Mouse (Mus musculus): ENCODE measurements at regions not wholly inside any gene's neighbourhood (a gene's known extent, or its start where the extent isn't known, plus 50 kb on each side); places are given as distances from the start of the nearest gene placed in this dataset.

GRCm38 (mm10) chr11:84664258-84664657 lies 138.9 kb upstream of the Lhx1 start:
- 73% methylated on average over 3 of the region's 3 CpGs for WGBS
- Histone ChIP-seq H3K4me1 (peaks cover 13% of the 10 kb centered on the region), H3K4me3 (no peak overlapping the region), H3K9ac (replicated peaks) (no peak overlapping the region), H3K4me2 (replicated peaks) (no peak overlapping the region), H3K9me3 (no peaks in the 10 kb centered on the region), H3K27me3 (peaks cover 70% of the 10 kb centered on the region), H3K36me3 (no peaks in the 10 kb centered on the region), H3K27ac (replicated peaks) (no peak overlapping the region)
- no peak for ATAC-seq (ENCODE audit: low FRiP score, low read depth)

- H3K36me3 ChIP-seq: no peaks in the 10 kb centered on the region
- no peak overlapping the region for H3K27ac ChIP-seq (replicated peaks)
- peaks cover 67% of the 10 kb centered on the region for H3K27me3 ChIP-seq
- peaks cover 13% of the 10 kb centered on the region for H3K4me1 ChIP-seq
- H3K4me2 ChIP-seq (replicated peaks): no peak overlapping the region
- H3K9me3 ChIP-seq: no peaks in the 10 kb centered on the region
- H3K4me3 ChIP-seq: no peak overlapping the region
- H3K9ac ChIP-seq (replicated peaks): no peak overlapping the region
- 11% methylated on average over 7 of the region's 7 CpGs for WGBS
- ATAC-seq (ENCODE audit: low FRiP score, low read depth): no peak
Measured at GRCm38 (mm10) chr11:84661981-84662380, 136.6 kb upstream of the Lhx1 start.

- no peaks in the 10 kb centered on the region for H3K9me3 ChIP-seq
- no peak overlapping the region for H3K9ac ChIP-seq (replicated peaks)
- H3K4me2 ChIP-seq (replicated peaks): no peak overlapping the region
- H3K27me3 ChIP-seq: peaks cover 67% of the 10 kb centered on the region
- 12% methylated on average over 8 of the region's 8 CpGs for WGBS
- H3K4me3 ChIP-seq: no peak overlapping the region
- H3K4me1 ChIP-seq: peaks cover 13% of the 10 kb centered on the region
- no peak for ATAC-seq (ENCODE audit: low FRiP score, low read depth)
- H3K27ac ChIP-seq (replicated peaks): peak overlapping the region; percentile 20; the same call in 1 of the 2 replicates
- no peaks in the 10 kb centered on the region for H3K36me3 ChIP-seq
Measured at GRCm38 (mm10) chr11:84660877-84661276, 135.5 kb upstream of the Lhx1 start.

GRCm38 (mm10) chr11:84659370-84659937 lies 134.1 kb upstream of the Lhx1 start:
- peaks cover 73% of the 10 kb centered on the region for H3K27me3 ChIP-seq
- no peak overlapping the region for H3K4me2 ChIP-seq (replicated peaks)
- H3K9me3 ChIP-seq: no peaks in the 10 kb centered on the region
- peaks cover 13% of the 10 kb centered on the region for H3K4me1 ChIP-seq
- H3K27ac ChIP-seq (replicated peaks): no peak overlapping the region
- ATAC-seq (ENCODE audit: low FRiP score, low read depth): no peak
- WGBS: 83% methylated on average over 7 of the region's 7 CpGs
- no peaks in the 10 kb centered on the region for H3K36me3 ChIP-seq
- H3K4me3 ChIP-seq: no peak overlapping the region
- H3K9ac ChIP-seq (replicated peaks): no peak overlapping the region

GRCm38 (mm10) chr11:84653481-84653880 lies 128.1 kb upstream of the Lhx1 start:
- Histone ChIP-seq H3K9ac (replicated peaks) (no peak overlapping the region), H3K27me3 (peaks cover 36% of the 10 kb centered on the region), H3K4me1 (peaks cover 4% of the 10 kb centered on the region; the same call in 1 of the 2 replicates), H3K4me2 (replicated peaks) (no peak overlapping the region), H3K4me3 (no peak overlapping the region), H3K27ac (replicated peaks) (0 out of 2 replicates have a peak overlapping the region, but pooled peaks have one; percentile 30), H3K36me3 (no peaks in the 10 kb centered on the region), H3K9me3 (no peaks in the 10 kb centered on the region)
- 35% methylated on average over 8 of the region's 8 CpGs for WGBS
- ATAC-seq (ENCODE audit: low FRiP score, low read depth): no peak

DNA sequence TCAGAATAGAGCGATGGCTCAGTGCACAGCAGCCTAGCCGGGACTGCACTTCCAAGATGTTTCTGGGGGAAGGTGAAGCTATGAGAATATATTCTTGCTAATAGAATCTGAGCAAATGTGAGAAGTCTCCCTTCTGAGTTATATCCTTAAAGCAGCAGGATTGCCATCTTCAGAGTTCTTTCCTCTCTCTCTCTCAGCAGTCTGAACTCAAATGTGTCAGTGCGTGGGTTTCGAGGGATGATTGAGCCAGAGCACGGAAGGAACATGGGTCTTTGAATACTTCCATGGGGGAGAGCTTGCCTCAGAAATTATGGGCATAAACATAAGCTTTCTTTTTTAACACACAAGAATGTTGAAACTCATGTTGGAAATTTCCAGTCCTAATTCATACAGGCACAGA lies 123.6 kb upstream of the Lhx1 start:
- H3K36me3 ChIP-seq: no peaks in the 10 kb centered on the region
- H3K27me3 ChIP-seq: peaks cover 22% of the 10 kb centered on the region
- no peak for ATAC-seq (ENCODE audit: low FRiP score, low read depth)
- H3K27ac ChIP-seq (replicated peaks): no peak overlapping the region
- 95% methylated on average over 5 of the region's 5 CpGs for WGBS
- H3K4me3 ChIP-seq: no peak overlapping the region
- H3K9me3 ChIP-seq: no peaks in the 10 kb centered on the region
- no peak overlapping the region for H3K9ac ChIP-seq (replicated peaks)
- H3K4me1 ChIP-seq: peaks cover 6% of the 10 kb centered on the region; the same call in 1 of the 2 replicates
- H3K4me2 ChIP-seq (replicated peaks): no peak overlapping the region

GRCm38 (mm10) chr11:84647104-84647503 lies 121.8 kb upstream of the Lhx1 start:
- 92% methylated on average over 5 of the region's 5 CpGs for WGBS
- H3K4me1 ChIP-seq: peaks cover 12% of the 10 kb centered on the region
- peaks cover 36% of the 10 kb centered on the region for H3K27me3 ChIP-seq
- no peak for ATAC-seq (ENCODE audit: low FRiP score, low read depth)
- H3K4me2 ChIP-seq (replicated peaks): no peak overlapping the region
- no peak overlapping the region for H3K4me3 ChIP-seq
- H3K36me3 ChIP-seq: no peaks in the 10 kb centered on the region
- H3K27ac ChIP-seq (replicated peaks): no peak overlapping the region
- H3K9me3 ChIP-seq: no peaks in the 10 kb centered on the region
- no peak overlapping the region for H3K9ac ChIP-seq (replicated peaks)

- ATAC-seq (ENCODE audit: low FRiP score, low read depth): no peak
- H3K27me3 ChIP-seq: peaks cover 67% of the 10 kb centered on the region
Measured at GRCm38 (mm10) chr11:84643107-84643372, 117.7 kb upstream of the Lhx1 start.

DNA sequence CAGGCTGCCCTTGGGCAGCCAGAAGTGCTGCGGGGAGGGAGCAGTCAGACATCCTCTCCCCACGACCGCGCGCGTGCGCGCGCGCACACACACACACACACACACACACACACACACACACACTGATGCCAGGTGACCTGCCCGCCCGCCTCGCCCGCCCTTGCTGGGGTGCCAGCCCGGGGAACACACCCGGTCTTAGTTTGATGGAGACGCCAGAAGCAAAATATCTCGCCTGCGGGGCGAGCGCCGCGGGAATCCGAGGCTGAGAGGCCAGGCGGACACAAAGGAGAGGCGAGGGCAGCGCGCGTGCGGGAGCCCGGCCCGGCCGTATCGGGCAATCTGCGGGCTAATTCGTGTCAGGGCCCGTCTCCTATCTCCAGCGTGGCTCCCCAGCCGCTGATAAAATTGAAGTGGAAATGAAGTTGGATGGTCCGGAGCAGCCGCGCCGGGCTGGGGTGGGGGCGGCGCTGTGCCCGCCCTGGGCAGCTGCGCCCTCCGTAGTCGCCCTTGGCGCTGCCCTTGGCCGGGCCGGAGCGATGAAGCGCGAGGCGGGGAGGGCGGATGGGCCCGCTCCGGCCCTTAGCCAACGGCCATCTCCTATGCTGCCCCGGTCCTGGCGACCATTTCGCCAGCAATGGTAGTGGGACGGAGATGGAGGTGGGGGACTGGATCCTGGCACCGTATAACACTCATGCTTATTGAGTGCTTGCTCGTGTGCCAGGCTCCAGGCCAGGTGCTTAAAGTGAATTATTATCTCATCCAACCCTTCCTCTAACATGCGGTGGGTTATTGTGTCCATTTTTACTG lies 117.2 kb upstream of the Lhx1 start:
- Histone ChIP-seq H3K4me1 (peaks cover 32% of the 10 kb centered on the region), H3K27ac (replicated peaks) (peak overlapping the region; percentile 65), H3K4me2 (replicated peaks) (peak overlapping the region; percentile 80), H3K27me3 (peaks cover 73% of the 10 kb centered on the region), H3K9me3 (no peaks in the 10 kb centered on the region), H3K36me3 (no peaks in the 10 kb centered on the region), H3K9ac (replicated peaks) (peak overlapping the region; percentile 73), H3K4me3 (peak overlapping the region; percentile 46)
- peak; percentile 60; the same call in 1 of the 2 replicates for ATAC-seq (ENCODE audit: low FRiP score, low read depth)
- WGBS: 3% methylated on average over 58 of the region's 67 CpGs

More at GRCm38 (mm10) chr11:84643107-84643372, 117.7 kb upstream of the Lhx1 start:
- no peaks in the 10 kb centered on the region for H3K9me3 ChIP-seq
- WGBS: 47% methylated on average over 5 of the region's 5 CpGs
- peak overlapping the region; percentile 46 for H3K4me3 ChIP-seq
- peak overlapping the region; percentile 65; the same call in 1 of the 2 replicates for H3K27ac ChIP-seq (replicated peaks)
- H3K36me3 ChIP-seq: no peaks in the 10 kb centered on the region
- peak overlapping the region; percentile 80 for H3K4me2 ChIP-seq (replicated peaks)
- no peak overlapping the region; the same call in 1 of the 2 replicates for H3K9ac ChIP-seq (replicated peaks)
- peaks cover 27% of the 10 kb centered on the region for H3K4me1 ChIP-seq

DNA sequence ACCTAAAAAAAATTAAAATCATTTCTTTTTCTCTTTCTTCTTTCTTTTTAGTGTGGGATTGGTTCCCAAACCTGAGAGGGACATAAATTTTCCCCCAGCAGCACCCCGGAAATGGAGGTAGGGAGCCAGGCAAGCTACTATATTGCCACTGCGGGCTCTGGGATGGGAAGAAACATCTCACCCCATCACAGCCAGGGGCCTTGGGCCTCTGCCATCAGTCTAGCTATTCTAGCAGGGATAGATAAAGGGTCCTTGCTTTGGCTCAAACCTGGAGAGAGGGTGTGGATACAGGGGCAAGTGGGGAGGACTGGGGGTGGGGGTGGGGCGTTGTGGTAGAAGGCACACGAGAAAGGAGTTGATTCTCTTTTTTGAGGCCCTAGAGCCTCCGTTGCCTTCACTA lies 116.3 kb upstream of the Lhx1 start:
- H3K9me3 ChIP-seq: no peaks in the 10 kb centered on the region
- H3K4me1 ChIP-seq: peaks cover 41% of the 10 kb centered on the region
- H3K27ac ChIP-seq (replicated peaks): 0 out of 2 replicates have a peak overlapping the region, but pooled peaks have one; percentile 65
- no peaks in the 10 kb centered on the region for H3K36me3 ChIP-seq
- WGBS: 15% methylated on average over 5 of the region's 5 CpGs
- H3K27me3 ChIP-seq: peaks cover 81% of the 10 kb centered on the region
- H3K4me2 ChIP-seq (replicated peaks): peak overlapping the region; percentile 80
- no peak overlapping the region; the same call in 1 of the 2 replicates for H3K4me3 ChIP-seq
- H3K9ac ChIP-seq (replicated peaks): no peak overlapping the region
- no peak for ATAC-seq (ENCODE audit: low FRiP score, low read depth)

- peaks cover 42% of the 10 kb centered on the region for H3K4me1 ChIP-seq
- peak overlapping the region; percentile 25; the same call in 1 of the 2 replicates for H3K27ac ChIP-seq (replicated peaks)
- H3K4me2 ChIP-seq (replicated peaks): no peak overlapping the region
- no peaks in the 10 kb centered on the region for H3K36me3 ChIP-seq
- H3K4me3 ChIP-seq: no peak overlapping the region
- peaks cover 82% of the 10 kb centered on the region for H3K27me3 ChIP-seq
- no peaks in the 10 kb centered on the region for H3K9me3 ChIP-seq
- H3K9ac ChIP-seq (replicated peaks): no peak overlapping the region
- 12% methylated on average over 7 of the region's 9 CpGs for WGBS
- no peak for ATAC-seq (ENCODE audit: low FRiP score, low read depth)
Measured at GRCm38 (mm10) chr11:84638353-84638752, 113.0 kb upstream of the Lhx1 start.

GRCm38 (mm10) chr11:84637268-84637667 lies 111.9 kb upstream of the Lhx1 start:
- Histone ChIP-seq H3K27me3 (peaks cover 71% of the 10 kb centered on the region), H3K9me3 (no peaks in the 10 kb centered on the region), H3K4me3 (no peak overlapping the region), H3K36me3 (no peaks in the 10 kb centered on the region), H3K9ac (replicated peaks) (no peak overlapping the region), H3K27ac (replicated peaks) (peak overlapping the region; percentile 67), H3K4me1 (peaks cover 35% of the 10 kb centered on the region), H3K4me2 (replicated peaks) (no peak overlapping the region)
- WGBS: 13% methylated on average over 8 of the region's 8 CpGs
- ATAC-seq (ENCODE audit: low FRiP score, low read depth): peak; percentile 80
